11 mouse cellular contexts compared by ENCODE assay signal in genomic region chr1:153225786-153226725, GRCm38 (mm10). TPM values are rescaled to one million over a fixed set of nuclear protein-coding genes. Genes with fewer than 3 reads are reported as not detected.
DNase-seq lines count a peak whose midpoint lies in the region; ATAC-seq and TF ChIP-seq lines count a peak whose summit lies in the region.
"Had no signal": no experiment of that assay in that cellular context is flagged by ENCODE, and none has a peak within 500 bp of the region (broad histone marks: within the 10 kb centered on the region; RNA-seq: fewer than 3 reads in every experiment).

No protein-coding gene starts in this region.

- no peaks in the 10 kb centered on the region for H3K4me1 ChIP-seq in embryonic facial prominence, embryonic 12.5 days
- H3K4me1 ChIP-seq in embryonic facial prominence, embryonic 10.5 days: no peaks in the 10 kb centered on the region
- H3K4me1 ChIP-seq in heart, postnatal 0 days (ENCODE audit: control insufficient read depth, insufficient read depth): no peaks in the 10 kb centered on the region
- H3K4me1 ChIP-seq in midbrain, embryonic 14.5 days (ENCODE audit: control insufficient read depth, insufficient read depth, low read length): no peaks in the 10 kb centered on the region

- no peaks in the 10 kb centered on the region for H3K9me3 ChIP-seq in embryonic facial prominence, embryonic 12.5 days
- H3K9me3 ChIP-seq in embryonic facial prominence, embryonic 10.5 days: no peaks in the 10 kb centered on the region
- no peaks in the 10 kb centered on the region for H3K9me3 ChIP-seq in heart, postnatal 0 days (replicated peaks; ENCODE audit: control insufficient read depth, low read length)
- H3K9me3 ChIP-seq in midbrain, embryonic 14.5 days (ENCODE audit: control insufficient read depth, low read length): no peaks in the 10 kb centered on the region

- no peak for TF ChIP-seq CTCF in heart, postnatal 0 days (IDR thresholded peaks at IDR 0.05; ENCODE audit: low read depth)

- no peak overlapping the region for H3K4me3 ChIP-seq in embryonic facial prominence, embryonic 12.5 days
- no peak overlapping the region for H3K4me3 ChIP-seq in embryonic facial prominence, embryonic 10.5 days
- H3K4me3 ChIP-seq in heart, postnatal 0 days (ENCODE audit: low read depth, low read length): no peak overlapping the region
- no peak overlapping the region for H3K4me3 ChIP-seq in midbrain, embryonic 14.5 days (replicated peaks; ENCODE audit: low read depth, low read length)

- 89% methylated on average over 21 of the region's 21 CpGs for WGBS in embryonic facial prominence, embryonic 12.5 days
- 91% methylated on average over 21 of the region's 21 CpGs for WGBS in embryonic facial prominence, embryonic 10.5 days
- WGBS in heart, postnatal 0 days: 80% methylated on average over 21 of the region's 21 CpGs
- 93% methylated on average over 21 of the region's 21 CpGs for WGBS in midbrain, embryonic 14.5 days

- H3K36me3 ChIP-seq in embryonic facial prominence, embryonic 12.5 days: peaks cover 73% of the 10 kb centered on the region
- H3K36me3 ChIP-seq in embryonic facial prominence, embryonic 10.5 days (replicated peaks): peaks cover 85% of the 10 kb centered on the region
- peaks cover 88% of the 10 kb centered on the region for H3K36me3 ChIP-seq in heart, postnatal 0 days (replicated peaks; ENCODE audit: control insufficient read depth, insufficient read depth, low read length)
- peaks cover 62% of the 10 kb centered on the region for H3K36me3 ChIP-seq in midbrain, embryonic 14.5 days (ENCODE audit: control insufficient read depth, insufficient read depth, low read length)

- TF ChIP-seq EP300 in heart, postnatal 0 days (IDR thresholded peaks at IDR 0.05; ENCODE audit: low read depth): no peak

- no peaks in the 10 kb centered on the region for H3K27me3 ChIP-seq in embryonic facial prominence, embryonic 12.5 days
- H3K27me3 ChIP-seq in embryonic facial prominence, embryonic 10.5 days (replicated peaks; ENCODE audit: low read depth, poor library complexity, severe bottlenecking): no peaks in the 10 kb centered on the region
- no peaks in the 10 kb centered on the region for H3K27me3 ChIP-seq in heart, postnatal 0 days (ENCODE audit: control insufficient read depth, insufficient read depth, low read length)
- no peaks in the 10 kb centered on the region for H3K27me3 ChIP-seq in midbrain, embryonic 14.5 days (ENCODE audit: control insufficient read depth, insufficient read depth, low read length)

- no peak for ATAC-seq in embryonic facial prominence, embryonic 12.5 days (ENCODE audit: insufficient number of reproducible peaks, insufficient read depth, low FRiP score, low TSS enrichment)
- no peak for ATAC-seq in heart, postnatal 0 days (ENCODE audit: insufficient read depth, low read depth)
- ATAC-seq in midbrain, embryonic 14.5 days (ENCODE audit: low FRiP score, low TSS enrichment): no peak

- no peak overlapping the region for H3K4me2 ChIP-seq in embryonic facial prominence, embryonic 12.5 days (replicated peaks)
- H3K4me2 ChIP-seq in heart, postnatal 0 days (ENCODE audit: low read depth, low read length): no peak overlapping the region
- H3K4me2 ChIP-seq in midbrain, embryonic 14.5 days (ENCODE audit: low read length): no peak overlapping the region

- no peak for DNase-seq in embryonic facial prominence, embryonic 10.5 days (ENCODE audit: low spot score)
- peak; percentile 18 for DNase-seq in left cerebral cortex, adult 11 months (ENCODE audit: low spot score)
- no peak for DNase-seq in left cerebral cortex, postnatal 4 days
- DNase-seq in heart, postnatal 0 days (ENCODE audit: low spot score): no peak
- DNase-seq in lung, postnatal 36 days: peak; percentile 65
- DNase-seq in midbrain, embryonic 14.5 days: no peak
- no peak for DNase-seq in thymus, postnatal 14 days
- DNase-seq: adrenal gland, postnatal 25 days; gastrocnemius, postnatal 10 days had no signal

- no peak overlapping the region for H3K9ac ChIP-seq in embryonic facial prominence, embryonic 12.5 days
- no peak overlapping the region for H3K9ac ChIP-seq in heart, postnatal 0 days (replicated peaks; ENCODE audit: low read depth, low read length)
- no peak overlapping the region for H3K9ac ChIP-seq in midbrain, embryonic 14.5 days (replicated peaks; ENCODE audit: low read length)

- intact Hi-C loops in left cerebral cortex, postnatal 4 days (cut with DNase I): no loop called here

- H3K27ac ChIP-seq in embryonic facial prominence, embryonic 12.5 days: 0 out of 2 replicates have a peak overlapping the region, but pooled peaks have one; percentile 41
- no peak overlapping the region for H3K27ac ChIP-seq in embryonic facial prominence, embryonic 10.5 days (replicated peaks)
- 0 out of 2 replicates have a peak overlapping the region, but pooled peaks have one; percentile 18 for H3K27ac ChIP-seq in heart, postnatal 0 days (ENCODE audit: low read depth)
- no peak overlapping the region for H3K27ac ChIP-seq in midbrain, embryonic 14.5 days (replicated peaks; ENCODE audit: low read depth, low read length)

RNA-seq across cellular contexts. Expression of gene Lamc2, which starts 39.8 kb away (rescaled TPM):
- 6.8 and 8.3 TPM in 2 replicates for polyA plus RNA-seq in embryonic facial prominence, embryonic 12.5 days (2016; fragmentation: Nextera tagmentation; extraction: Ambion mirVana)
- polyA plus RNA-seq in embryonic facial prominence, embryonic 10.5 days (2016; fragmentation: Nextera tagmentation; extraction: Ambion mirVana): 6.2 and 6.6 TPM in 2 replicates
- total RNA-seq in left cerebral cortex, postnatal 4 days (2021): 1 to 10 TPM; 2.9 to 3.4 TPM
- total RNA-seq in heart, postnatal 0 days (2014; rRNA removed; ENCODE audit: low replicate concordance): 10.2 and 13.2 TPM in 2 replicates
- polyA plus RNA-seq in heart, postnatal 0 days (2015; fragmentation: Nextera tagmentation; extraction: Ambion mirVana): 4.1 and 6.0 TPM in 2 replicates
- 1.3 and 2.3 TPM in 2 replicates for polyA plus RNA-seq in midbrain, embryonic 14.5 days (2014; fragmentation: Nextera tagmentation; extraction: Ambion mirVana)
- total RNA-seq: common myeloid progenitor, adult 5-6 weeks had no signal

Comparison
In these comparisons a context has a peak if more than half of its experiments do, and no peak if none do; other contexts are left out.
1. H3K27ac ChIP-seq: peak in embryonic facial prominence, embryonic 12.5 days (single experiment) and heart, postnatal 0 days (single experiment); none in embryonic facial prominence, embryonic 10.5 days (single experiment) and midbrain, embryonic 14.5 days (single experiment).
2. DNase-seq: peak in left cerebral cortex, adult 11 months (single experiment) and lung, postnatal 36 days (single experiment); none in embryonic facial prominence, embryonic 10.5 days (single experiment), left cerebral cortex, postnatal 4 days (single experiment), heart, postnatal 0 days (single experiment), midbrain, embryonic 14.5 days (single experiment) and thymus, postnatal 14 days (single experiment).